Mouse (Mus musculus) layer of hippocampus, postnatal 14 days (tissue): ENCODE results near the gene Pawr. TPM values are rescaled to one million over a fixed set of nuclear protein-coding genes. Genes with fewer than 3 reads are reported as not detected.
"Not testable (repeated sequence)": the region's sequence is repeated elsewhere in the genome, so short reads cannot be mapped to it uniquely, and the experiment has no call there.

Source experiments
- DNase-seq, 2 experiments: peaks; one replicate each; pipeline ENCODE4 v3.0.0; 2021 to 2022; ENCODE audit warnings: low spot score in 2 of 2, mixed read lengths in 1 of 2
- total RNA-seq, 2 experiments: library from RNA; stranded (reverse); gene quantifications; 2 replicates each; pipeline ENCODE4 v1.2.3; 2021

Gene Pawr
- total RNA-seq, 2 experiments from 2014 or later, result 2.4 to 3.5 TPM

- DNase-seq, result no peak
Observed at GRCm38 (mm10) chr10:108311396-108311795, 20.5 kb upstream of the Pawr start.

- DNase-seq, result no peak
Observed at GRCm38 (mm10) chr10:108313845-108314244, 18.1 kb upstream of the Pawr start.

GRCm38 (mm10) chr10:108314396-108314795, 17.5 kb upstream of the Pawr start:
- DNase-seq, result no peak

GRCm38 (mm10) chr10:108315236-108315635, 16.7 kb upstream of the Pawr start:
- DNase-seq, result no peak

GRCm38 (mm10) chr10:108328356-108328755, 3.6 kb upstream of the Pawr start:
- DNase-seq, result no peak

GRCm38 (mm10) chr10:108328983-108329382, 2.9 kb upstream of the Pawr start:
- no peak for DNase-seq

- DNase-seq, result no peak
Observed at GRCm38 (mm10) chr10:108329771-108330170, 2.1 kb upstream of the Pawr start.

- no peak for DNase-seq
Observed at GRCm38 (mm10) chr10:108330964-108331363, 957 bp upstream of the Pawr start.

- peak in 1 of 2 experiments; percentile 25 for DNase-seq
Observed at GRCm38 (mm10) chr10:108332571-108333541, 935 bp downstream of the Pawr start.

GRCm38 (mm10) chr10:108333642-108334041, 1.7 kb downstream of the Pawr start:
- no peak for DNase-seq

GRCm38 (mm10) chr10:108334096-108334495, 2.2 kb downstream of the Pawr start:
- DNase-seq, result no peak

- DNase-seq, result no peak
Observed at GRCm38 (mm10) chr10:108335736-108336292, 3.9 kb downstream of the Pawr start.

GRCm38 (mm10) chr10:108336581-108336980, 4.7 kb downstream of the Pawr start:
- no peak for DNase-seq

GRCm38 (mm10) chr10:108338055-108338961, 6.4 kb downstream of the Pawr start:
- DNase-seq, result no peak

- DNase-seq, result no peak
Observed at GRCm38 (mm10) chr10:108339118-108339517, 7.2 kb downstream of the Pawr start.

- no peak for DNase-seq
Observed at GRCm38 (mm10) chr10:108339872-108340271, 8.0 kb downstream of the Pawr start.

GRCm38 (mm10) chr10:108343734-108344133, 11.8 kb downstream of the Pawr start:
- no peak for DNase-seq

GRCm38 (mm10) chr10:108345123-108345522, 13.2 kb downstream of the Pawr start:
- no peak for DNase-seq

GRCm38 (mm10) chr10:108346301-108346700, 14.4 kb downstream of the Pawr start:
- DNase-seq, result not testable (repeated sequence)

- DNase-seq, result no peak
Observed at GRCm38 (mm10) chr10:108350125-108351070, 18.5 kb downstream of the Pawr start.
